Mouse (Mus musculus): ENCODE data around the gene Glp1r.

The Glp1r gene

GRCm38 (mm10) chr17:30901627-30902026 is at the start of gene Glp1r:
Gene Glp1r (plus strand): TSS chr17:30901817.
- peak; percentile 30 for DNase-seq (ENCODE audit: low read depth, low spot score)

GRCm38 (mm10) chr17:30852345-30852744 is 49.3 kb upstream of the Glp1r start:
- no peak for DNase-seq (ENCODE audit: low read depth, low spot score)

GRCm38 (mm10) chr17:30857347-30857746 is 44.3 kb upstream of the Glp1r start:
- DNase-seq (ENCODE audit: low read depth, low spot score): no peak

GRCm38 (mm10) chr17:30858586-30859259 is 42.9 kb upstream of the Glp1r start:
- no peak for DNase-seq (ENCODE audit: low read depth, low spot score)

- DNase-seq (ENCODE audit: low read depth, low spot score): no peak
Observed at GRCm38 (mm10) chr17:30859989-30860585, 41.5 kb upstream of the Glp1r start.

GRCm38 (mm10) chr17:30860606-30861005 is 41.0 kb upstream of the Glp1r start:
- DNase-seq (ENCODE audit: low read depth, low spot score): no peak

- no peak for DNase-seq (ENCODE audit: low read depth, low spot score)
Observed at GRCm38 (mm10) chr17:30866281-30866680, 35.3 kb upstream of the Glp1r start.

- no peak for DNase-seq (ENCODE audit: low read depth, low spot score)
Observed at GRCm38 (mm10) chr17:30866966-30867365, 34.7 kb upstream of the Glp1r start.

- no peak for DNase-seq (ENCODE audit: low read depth, low spot score)
Observed at GRCm38 (mm10) chr17:30871040-30871439, 30.6 kb upstream of the Glp1r start.

- DNase-seq (ENCODE audit: low read depth, low spot score): peak; percentile 32
Observed at GRCm38 (mm10) chr17:30874276-30874675, 27.3 kb upstream of the Glp1r start.

- DNase-seq (ENCODE audit: low read depth, low spot score): no peak
Observed at GRCm38 (mm10) chr17:30877456-30877855, 24.2 kb upstream of the Glp1r start.

GRCm38 (mm10) chr17:30878626-30879025 is 23.0 kb upstream of the Glp1r start:
- DNase-seq (ENCODE audit: low read depth, low spot score): no peak

GRCm38 (mm10) chr17:30880391-30880790 is 21.2 kb upstream of the Glp1r start:
- DNase-seq (ENCODE audit: low read depth, low spot score): no peak

GRCm38 (mm10) chr17:30881001-30881400 is 20.6 kb upstream of the Glp1r start:
- DNase-seq (ENCODE audit: low read depth, low spot score): no peak

GRCm38 (mm10) chr17:30882206-30882605 is 19.4 kb upstream of the Glp1r start:
- no peak for DNase-seq (ENCODE audit: low read depth, low spot score)

- no peak for DNase-seq (ENCODE audit: low read depth, low spot score)
Observed at GRCm38 (mm10) chr17:30883534-30883933, 18.1 kb upstream of the Glp1r start.

- DNase-seq (ENCODE audit: low read depth, low spot score): no peak
Observed at GRCm38 (mm10) chr17:30892086-30892485, 9.5 kb upstream of the Glp1r start.

- peak; percentile 49 for DNase-seq (ENCODE audit: low read depth, low spot score)
Observed at GRCm38 (mm10) chr17:30892730-30893129, 8.9 kb upstream of the Glp1r start.

GRCm38 (mm10) chr17:30897075-30897474 is 4.5 kb upstream of the Glp1r start:
- no peak for DNase-seq (ENCODE audit: low read depth, low spot score)

- DNase-seq (ENCODE audit: low read depth, low spot score): no peak
Observed at GRCm38 (mm10) chr17:30904096-30904495, 2.5 kb downstream of the Glp1r start.

- DNase-seq (ENCODE audit: low read depth, low spot score): no peak
Observed at GRCm38 (mm10) chr17:30907577-30907976, 6.0 kb downstream of the Glp1r start.

- no peak for DNase-seq (ENCODE audit: low read depth, low spot score)
Observed at GRCm38 (mm10) chr17:30910866-30911731, 9.5 kb downstream of the Glp1r start.

GRCm38 (mm10) chr17:30911732-30912088 is 10.1 kb downstream of the Glp1r start:
- DNase-seq (ENCODE audit: low read depth, low spot score): no peak

Measured in CD4-positive, CD25-positive, alpha-beta regulatory T cell, adult 2 months (primary cell).